Mouse (Mus musculus) lung, postnatal 0 days (tissue): Measurements from ENCODE around the gene Plekhh2. TPM values are rescaled to one million over a fixed set of nuclear protein-coding genes. Genes with fewer than 3 reads are reported as not detected.

ENCODE experiments used
- ATAC-seq: fragments of 200-750 bp; cut with Nextera tagmentation; 2 replicates; pipeline ENCODE4 v1.8.0; 2017; ENCODE audit warnings: moderate library complexity
- DNase-seq: peaks from one replicate; pipeline ENCODE4 v3.0.0-alpha.2; 2016; ENCODE audit warnings: low spot score
- H3K27ac ChIP-seq: fragments of 300-500 bp; sonication (generic); 2 replicates; pipeline ENCODE4 v1.5.1; 2014; ENCODE audit warnings: antibody characterized with exemption, mild to moderate bottlenecking, low read length, mixed read lengths
- H3K27me3 ChIP-seq: fragments of 300-500 bp; sonication (generic); replicated peaks from 2 replicates; pipeline ENCODE4 v1.6.1; 2014; ENCODE audit warnings: low read length, mixed read lengths; ENCODE audit not compliant: insufficient read depth
- H3K36me3 ChIP-seq: fragments of 300-500 bp; sonication (generic); 2 replicates; pipeline ENCODE4 v1.6.1; 2014; ENCODE audit warnings: low read length, mixed read lengths; ENCODE audit not compliant: insufficient read depth
- H3K4me1 ChIP-seq: fragments of 300-500 bp; sonication (generic); 2 replicates; pipeline ENCODE4 v1.6.1; 2014; ENCODE audit warnings: antibody characterized with exemption, low read depth, low read length, mixed read lengths; ENCODE audit not compliant: insufficient read depth
- H3K4me2 ChIP-seq: fragments of 300-500 bp; sonication (generic); replicated peaks from 2 replicates; pipeline ENCODE4 v1.6.1; 2014; ENCODE audit warnings: low read depth, mild to moderate bottlenecking, low read length, moderate library complexity, mixed read lengths
- H3K4me3 ChIP-seq: fragments of 300-500 bp; sonication (generic); 2 replicates; pipeline ENCODE4 v1.5.1; 2014; ENCODE audit warnings: low read depth, low read length
- H3K9ac ChIP-seq: fragments of 300-500 bp; sonication (generic); replicated peaks from 2 replicates; pipeline ENCODE4 v1.6.1; 2014; ENCODE audit warnings: low read depth, mild to moderate bottlenecking
- H3K9me3 ChIP-seq: fragments of 300-500 bp; sonication (generic); 2 replicates; pipeline ENCODE4 v1.6.1; 2016; ENCODE audit warnings: low read length, mixed read lengths
- CTCF ChIP-seq: IDR thresholded peaks from 2 replicates; pipeline ENCODE4 v1.5.1; 2016; ENCODE audit warnings: antibody characterized with exemption, mild to moderate bottlenecking
- EP300 ChIP-seq: IDR thresholded peaks from 2 replicates; pipeline ENCODE4 v1.6.1; 2016; ENCODE audit warnings: antibody characterized with exemption, mild to moderate bottlenecking, control low read depth
- WGBS: fragments of 180-500 bp; shearing (Covaris S2); extraction: QIAGEN DNeasy Blood & Tissue Kit; methylation state at CpG from one replicate; pipeline ENCODE4 v1.1.7; 2014; 5-methylcytosine and 5-hydroxymethylcytosine counted together
- polyA plus RNA-seq: library from polyadenylated mRNA; unstranded; fragments of >200 nt; fragmentation: Nextera tagmentation; extraction: Ambion mirVana; gene quantifications from 2 replicates; pipeline ENCODE4 v1.2.1, GENCODE M21; 2015

The Plekhh2 gene
- polyA plus RNA-seq, 1 experiment from 2014 or later: 5.1 TPM

DNA sequence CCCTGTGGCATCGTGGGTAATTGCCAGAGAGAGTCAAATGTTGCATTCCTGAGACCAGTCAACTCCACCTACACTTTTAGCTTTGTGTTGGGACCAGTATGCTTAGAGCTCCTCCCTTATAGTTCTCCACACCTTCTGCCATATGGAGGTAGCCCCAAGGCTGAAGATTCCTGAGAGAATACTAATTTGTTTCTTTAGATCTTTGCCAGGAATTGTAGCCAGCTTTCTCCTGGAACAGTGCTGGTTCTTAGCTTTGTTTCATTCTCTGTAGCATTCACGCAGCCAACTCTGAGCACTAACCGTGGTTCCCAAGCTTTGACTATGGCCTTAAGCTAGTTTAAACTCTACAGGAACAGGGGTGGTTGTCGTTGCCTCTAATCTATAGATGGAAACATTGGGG, 17.7 kb downstream of the Plekhh2 start:
- DNase-seq (no peak), ATAC-seq (no peak)
- peaks cover 13% of the 10 kb centered on the region; the same call in 1 of the 2 replicates for H3K4me1 ChIP-seq
- no peak overlapping the region for H3K4me2 ChIP-seq
- H3K9ac ChIP-seq: no peak overlapping the region
- TF ChIP-seq EP300 (no peak), CTCF (no peak)
- no peaks in the 10 kb centered on the region for H3K27me3 ChIP-seq
- WGBS: 35% methylated on average over 4 of the region's 4 CpGs
- H3K27ac ChIP-seq: peak overlapping the region; percentile 60
- H3K4me3 ChIP-seq: no peak overlapping the region
- H3K9me3 ChIP-seq: no peaks in the 10 kb centered on the region
- H3K36me3 ChIP-seq: no peaks in the 10 kb centered on the region

DNA sequence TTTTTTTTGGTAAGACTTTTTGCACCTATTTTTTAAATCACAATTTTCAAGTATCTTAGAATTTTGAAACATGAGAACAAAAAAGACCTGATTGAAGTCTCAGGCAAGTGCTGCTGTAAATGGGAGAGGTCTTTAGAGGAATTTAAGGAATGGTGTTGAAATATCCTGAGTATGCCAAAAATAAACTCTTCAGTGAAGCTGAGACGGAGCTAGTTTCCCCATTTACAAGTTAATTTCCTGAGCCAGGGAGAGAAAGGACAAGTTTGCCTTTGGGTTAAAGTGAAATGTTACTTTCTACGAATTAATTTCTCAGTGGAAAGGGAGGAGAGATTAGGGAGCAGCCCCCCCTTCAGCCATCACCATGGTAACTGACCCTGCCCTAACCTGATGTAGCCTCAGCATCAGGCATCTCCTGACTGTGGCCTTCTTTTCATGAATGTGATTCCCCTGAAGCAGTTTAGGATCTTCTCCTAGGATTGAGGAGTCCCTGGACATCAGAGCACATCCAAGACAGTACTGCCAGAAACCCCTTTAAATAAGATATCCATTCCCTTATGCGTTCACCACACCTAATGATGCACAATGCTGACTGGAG, 18.6 kb downstream of the Plekhh2 start:
- Histone ChIP-seq H3K4me1 (peaks cover 13% of the 10 kb centered on the region; the same call in 1 of the 2 replicates), H3K27me3 (no peaks in the 10 kb centered on the region), H3K9me3 (no peaks in the 10 kb centered on the region), H3K4me2 (no peak overlapping the region), H3K4me3 (no peak overlapping the region), H3K27ac (peak overlapping the region; percentile 61), H3K9ac (no peak overlapping the region), H3K36me3 (no peaks in the 10 kb centered on the region)
- WGBS: 32% methylated on average over 3 of the region's 3 CpGs
- peak; percentile 81 for DNase-seq
- TF ChIP-seq CTCF: no peak
- TF ChIP-seq EP300: peak; percentile 89
- ATAC-seq: peak; percentile 74; the same call in 1 of the 2 replicates

DNA sequence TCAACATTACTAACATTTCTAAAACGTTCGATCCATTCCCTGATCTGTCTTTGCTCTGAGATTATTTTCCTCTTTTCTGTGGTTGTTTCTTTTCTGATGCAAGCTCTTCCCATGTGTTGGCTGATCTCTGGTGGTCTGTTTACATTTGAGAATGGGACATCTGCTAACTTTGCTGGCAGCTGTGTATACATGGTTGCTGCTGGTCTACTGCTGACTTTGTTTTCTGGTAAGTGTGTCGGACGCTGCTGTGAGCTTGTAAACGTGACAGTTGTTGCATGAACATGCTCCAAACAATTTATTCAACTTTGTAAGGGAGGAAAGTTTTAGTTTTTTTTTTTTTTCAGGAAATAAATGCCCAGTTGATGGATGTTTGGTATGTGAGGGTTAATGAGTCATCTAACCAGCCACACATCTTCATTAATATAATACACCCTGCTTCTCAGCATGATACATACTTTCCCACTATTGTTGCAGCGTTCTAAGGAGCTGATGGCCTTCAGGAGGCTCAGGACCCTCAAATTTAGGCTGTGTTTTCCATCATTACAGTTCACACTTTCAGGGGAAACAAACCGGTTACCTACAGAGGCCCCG, 21.3 kb downstream of the Plekhh2 start:
- TF ChIP-seq EP300 (peak; percentile 20; the same call in 1 of the 2 replicates), CTCF (no peak)
- no peaks in the 10 kb centered on the region for H3K36me3 ChIP-seq
- H3K27me3 ChIP-seq: no peaks in the 10 kb centered on the region
- no peak overlapping the region for H3K9ac ChIP-seq
- 0 out of 2 replicates have a peak overlapping the region, but pooled peaks have one; percentile 3 for H3K4me2 ChIP-seq
- peak; percentile 76 for DNase-seq
- H3K4me3 ChIP-seq: no peak overlapping the region
- ATAC-seq: peak; percentile 65
- 27% methylated on average over 8 of the region's 8 CpGs for WGBS
- H3K27ac ChIP-seq: peak overlapping the region; percentile 47; the same call in 1 of the 2 replicates
- peaks cover 13% of the 10 kb centered on the region; the same call in 1 of the 2 replicates for H3K4me1 ChIP-seq
- H3K9me3 ChIP-seq: no peaks in the 10 kb centered on the region

DNA sequence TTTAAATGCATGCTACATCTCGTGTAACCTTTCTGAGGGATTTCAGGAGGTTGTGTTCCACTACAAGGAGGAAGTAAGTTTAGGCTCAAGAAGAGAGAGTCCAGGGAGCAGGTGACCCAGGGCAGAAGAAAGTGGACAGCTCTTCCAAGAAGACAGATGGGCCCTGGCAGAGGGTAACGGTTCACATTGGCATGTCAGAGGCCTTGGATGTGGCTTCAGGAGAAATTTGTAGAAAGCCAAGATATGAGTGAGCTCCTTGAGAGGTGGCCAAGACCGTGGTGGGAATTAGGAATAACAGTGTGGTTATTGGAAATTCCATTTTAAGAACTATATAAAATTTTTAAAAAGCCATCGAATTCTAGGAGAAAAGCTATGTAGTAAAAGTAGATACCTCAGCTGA, 22.1 kb downstream of the Plekhh2 start:
- ATAC-seq: no peak
- TF ChIP-seq EP300: no peak
- no peak for TF ChIP-seq CTCF

DNA sequence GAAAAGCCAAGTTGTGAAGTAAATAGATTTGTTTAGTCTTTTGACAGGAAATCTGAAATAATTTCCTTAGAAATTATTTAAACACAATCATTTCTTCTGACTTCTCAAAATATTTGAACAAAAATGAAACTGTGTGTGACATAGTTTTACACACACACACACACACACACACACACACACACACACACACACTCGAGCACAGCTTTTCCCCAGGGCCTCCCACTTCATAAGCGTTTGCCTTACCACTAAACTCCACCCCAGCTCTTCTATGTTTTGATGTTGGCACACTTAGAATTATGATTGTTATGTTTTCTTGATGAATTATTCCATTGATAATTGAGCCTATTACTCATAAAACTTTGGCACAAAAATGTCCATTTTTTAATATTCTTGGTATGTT, 22.9 kb downstream of the Plekhh2 start:
- no peak overlapping the region for H3K27ac ChIP-seq
- H3K4me2 ChIP-seq: no peak overlapping the region
- 25% methylated on average over 2 of the region's 2 CpGs for WGBS
- no peaks in the 10 kb centered on the region for H3K36me3 ChIP-seq
- no peaks in the 10 kb centered on the region for H3K9me3 ChIP-seq
- no peak overlapping the region for H3K4me3 ChIP-seq
- DNase-seq (no peak), ATAC-seq (no peak)
- H3K4me1 ChIP-seq: peaks cover 10% of the 10 kb centered on the region; the same call in 1 of the 2 replicates
- H3K9ac ChIP-seq: no peak overlapping the region
- no peaks in the 10 kb centered on the region for H3K27me3 ChIP-seq
- TF ChIP-seq EP300: no peak

More for the DNA sequence above, 22.1 kb downstream of the Plekhh2 start:
- peaks cover 13% of the 10 kb centered on the region; the same call in 1 of the 2 replicates for H3K4me1 ChIP-seq
- no peaks in the 10 kb centered on the region for H3K36me3 ChIP-seq
- no peak for DNase-seq
- H3K9me3 ChIP-seq: no peaks in the 10 kb centered on the region
- no peak overlapping the region for H3K4me3 ChIP-seq
- H3K27ac ChIP-seq: peak overlapping the region; percentile 20; the same call in 1 of the 2 replicates
- no peak overlapping the region for H3K9ac ChIP-seq
- no peaks in the 10 kb centered on the region for H3K27me3 ChIP-seq
- no peak overlapping the region for H3K4me2 ChIP-seq
- 55% methylated on average over 4 of the region's 4 CpGs for WGBS

DNA sequence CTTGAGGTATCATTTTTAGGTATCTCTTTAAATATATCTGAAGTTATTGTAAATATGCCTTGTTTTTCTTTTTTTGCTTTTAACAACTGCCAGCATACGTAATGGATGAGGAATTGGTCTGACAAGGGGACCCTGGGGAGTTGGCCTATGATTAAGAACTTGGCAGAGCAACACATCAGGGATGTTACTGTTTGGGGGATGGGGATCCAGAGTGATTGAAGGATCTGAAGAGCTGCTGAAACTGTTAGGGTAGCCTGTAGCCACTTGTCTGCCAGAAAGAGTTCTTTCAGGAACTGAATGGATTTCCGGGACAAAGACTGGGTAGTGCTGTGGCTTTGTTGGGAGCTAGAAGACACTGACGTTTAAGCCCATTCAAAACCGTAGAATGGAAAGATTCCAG, 23.5 kb downstream of the Plekhh2 start:
- H3K4me2 ChIP-seq: no peak overlapping the region
- ATAC-seq (no peak), DNase-seq (no peak)
- peaks cover 8% of the 10 kb centered on the region; the same call in 1 of the 2 replicates for H3K4me1 ChIP-seq
- H3K9ac ChIP-seq: no peak overlapping the region
- whole genome bisulfite sequencing: 74% methylated on average over 4 of the region's 4 CpGs
- no peaks in the 10 kb centered on the region for H3K27me3 ChIP-seq
- no peak overlapping the region for H3K27ac ChIP-seq
- H3K9me3 ChIP-seq: no peaks in the 10 kb centered on the region
- TF ChIP-seq CTCF: no peak
- TF ChIP-seq EP300: no peak
- H3K4me3 ChIP-seq: no peak overlapping the region
- no peaks in the 10 kb centered on the region for H3K36me3 ChIP-seq
